Mouse (Mus musculus) MEL (cell line): ENCODE data around the gene Ier3. TPM values are rescaled to one million over a fixed set of nuclear protein-coding genes. Genes with fewer than 3 reads are reported as not detected.
A peak's percentile ranks its signal among the peaks of the same experiment; 100 is the strongest.

ENCODE experiments used
- DNase-seq: peaks from one replicate; pipeline ENCODE4 v3.0.0; 2011; ENCODE audit warnings: low read depth, low spot score
- H3K27ac ChIP-seq: 2 replicates; pipeline ENCODE4 v1.5.1; 2012; ENCODE audit warnings: low read depth, mild to moderate bottlenecking, control low read depth, low read length, moderate library complexity; ENCODE audit not compliant: control insufficient read depth
- H3K27me3 ChIP-seq, 2 experiments: fragments of 150-350 bp in 1 of 2; sonication (generic) in 1 of 2; 2 replicates each; pipeline ENCODE4 v1.6.1; 2012; ENCODE audit warnings: low read length in 2 of 2, mild to moderate bottlenecking in 2 of 2, improper control_type of control experiment in 1 of 2, moderate library complexity in 1 of 2; ENCODE audit not compliant: insufficient read depth in 2 of 2, control insufficient read depth in 1 of 2
- H3K36me3 ChIP-seq, 2 experiments: 2 replicates each; pipeline ENCODE4 v1.6.1; 2012 to 2014; ENCODE audit warnings: low read length in 2 of 2, improper control_type of control experiment in 1 of 2, inconsistent platforms in 1 of 2, mild to moderate bottlenecking in 1 of 2; ENCODE audit not compliant: insufficient read depth in 2 of 2, control insufficient read depth in 1 of 2
- H3K4me1 ChIP-seq, 2 experiments: fragments of 150-350 bp in 1 of 2; sonication (generic) in 1 of 2; 2 replicates each; pipeline ENCODE4 v1.6.1; 2012; ENCODE audit warnings: low read length in 2 of 2, improper control_type of control experiment in 1 of 2, mild to moderate bottlenecking in 1 of 2; ENCODE audit not compliant: insufficient read depth in 2 of 2, control insufficient read depth in 1 of 2
- H3K4me3 ChIP-seq, 2 experiments: fragments of 150-350 bp in 1 of 2; sonication (generic) in 1 of 2; 2 replicates each; pipeline ENCODE4 v1.5.1; 2012; ENCODE audit warnings: low read depth in 2 of 2, low read length in 2 of 2, mild to moderate bottlenecking in 2 of 2, moderate library complexity in 2 of 2, control low read depth in 1 of 2, improper control_type of control experiment in 1 of 2; ENCODE audit not compliant: control insufficient read depth in 1 of 2, insufficient read depth in 1 of 2
- H3K79me2 ChIP-seq: 2 replicates; pipeline ENCODE4 v1.6.1; 2012; ENCODE audit warnings: mild to moderate bottlenecking, low read length, moderate library complexity; ENCODE audit not compliant: control insufficient read depth, poor library complexity, insufficient read depth
- H3K9ac ChIP-seq: 2 replicates; pipeline ENCODE4 v1.6.1; 2012; ENCODE audit warnings: low read depth, mild to moderate bottlenecking, control low read depth, low read length, moderate library complexity; ENCODE audit not compliant: control insufficient read depth, poor library complexity, severe bottlenecking
- H3K9me3 ChIP-seq: fragments of 150-350 bp; sonication (generic); replicated peaks from 2 replicates; pipeline ENCODE4 v1.6.1; 2012; ENCODE audit warnings: mild to moderate bottlenecking, low read length, improper control_type of control experiment, moderate library complexity; ENCODE audit not compliant: insufficient read depth
- BHLHE40 ChIP-seq: IDR thresholded peaks from 2 replicates; pipeline ENCODE4 v1.6.1; 2012; ENCODE audit warnings: low read depth, mild to moderate bottlenecking, inconsistent platforms, low read length, improper control_type of control experiment, borderline replicate concordance
- CHD1 ChIP-seq: IDR thresholded peaks from 2 replicates; pipeline ENCODE4 v1.6.1; 2012; ENCODE audit warnings: low read depth, mild to moderate bottlenecking, inconsistent platforms, low read length, improper control_type of control experiment
- CTCF ChIP-seq, 3 experiments: IDR thresholded peaks in 2 of 3; conservative IDR thresholded peaks in 1 of 3; 2 replicates each; pipeline ENCODE4 v1.5.1; 2011 to 2012; ENCODE audit warnings: low read length in 3 of 3, low read depth in 2 of 3, mild to moderate bottlenecking in 2 of 3, improper control_type of control experiment in 1 of 3, inconsistent platforms in 1 of 3, mixed read lengths in 1 of 3, moderate library complexity in 1 of 3; ENCODE audit not compliant: control insufficient read depth in 1 of 3, insufficient read depth in 1 of 3, poor library complexity in 1 of 3, severe bottlenecking in 1 of 3
- E2F4 ChIP-seq: IDR thresholded peaks from 2 replicates; pipeline ENCODE4 v1.6.1; 2011; ENCODE audit warnings: low read depth, low read length, improper control_type of control experiment, borderline replicate concordance
- ELF1 ChIP-seq: IDR thresholded peaks from 2 replicates; pipeline ENCODE4 v1.6.1; 2014; ENCODE audit warnings: low read depth, mild to moderate bottlenecking, inconsistent platforms, low read length, improper control_type of control experiment, moderate library complexity
- EP300 ChIP-seq, 2 experiments: IDR thresholded peaks; 2 replicates each; pipeline ENCODE4 v1.6.1; 2011; ENCODE audit warnings: improper control_type of control experiment in 2 of 2, low read length in 2 of 2, low read depth in 1 of 2, mild to moderate bottlenecking in 1 of 2
- ETS1 ChIP-seq: IDR thresholded peaks from 2 replicates; pipeline ENCODE4 v1.6.1; 2012; ENCODE audit warnings: low read depth, mild to moderate bottlenecking, inconsistent platforms, low read length, improper control_type of control experiment, moderate library complexity
- GABPA ChIP-seq: IDR thresholded peaks from 2 replicates; pipeline ENCODE4 v1.6.1; 2012; ENCODE audit warnings: low read depth, mild to moderate bottlenecking, inconsistent platforms, low read length, improper control_type of control experiment, moderate library complexity
- HCFC1 ChIP-seq: IDR thresholded peaks from 2 replicates; pipeline ENCODE4 v1.6.1; 2012; ENCODE audit warnings: low read depth, mild to moderate bottlenecking, inconsistent platforms, low read length, improper control_type of control experiment, moderate library complexity
- JUND ChIP-seq: IDR thresholded peaks from 2 replicates; pipeline ENCODE4 v1.6.1; 2011; ENCODE audit warnings: low read depth, mild to moderate bottlenecking, improper control_type of control experiment, low read length
- MAX ChIP-seq: IDR thresholded peaks from 2 replicates; pipeline ENCODE4 v1.6.1; 2011; ENCODE audit warnings: low read length, improper control_type of control experiment
- MAZ ChIP-seq: IDR thresholded peaks from 2 replicates; pipeline ENCODE4 v1.6.1; 2012; ENCODE audit warnings: low read depth, mild to moderate bottlenecking, inconsistent platforms, low read length, improper control_type of control experiment
- MEF2A ChIP-seq: IDR thresholded peaks from 2 replicates; pipeline ENCODE4 v1.6.1; 2014; ENCODE audit warnings: low read depth, mild to moderate bottlenecking, inconsistent platforms, low read length, improper control_type of control experiment; ENCODE audit not compliant: poor library complexity, insufficient replicate concordance, severe bottlenecking; ENCODE audit errors: extremely low read depth
- MXI1 ChIP-seq: IDR thresholded peaks from 2 replicates; pipeline ENCODE4 v1.6.1; 2011; ENCODE audit warnings: mild to moderate bottlenecking, low read depth, low read length, improper control_type of control experiment
- MYB ChIP-seq: IDR thresholded peaks from 2 replicates; pipeline ENCODE4 v1.6.1; 2011; ENCODE audit warnings: mild to moderate bottlenecking, low read depth, low read length, improper control_type of control experiment
- MYC ChIP-seq: IDR thresholded peaks from 2 replicates; pipeline ENCODE4 v1.6.1; 2011; ENCODE audit warnings: low read depth, mild to moderate bottlenecking, low read length, improper control_type of control experiment, moderate library complexity
- NRF1 ChIP-seq: IDR thresholded peaks from 2 replicates; pipeline ENCODE4 v1.6.1; 2014; ENCODE audit warnings: low read depth, mild to moderate bottlenecking, inconsistent platforms, low read length, improper control_type of control experiment, moderate library complexity; ENCODE audit not compliant: poor library complexity, insufficient read depth, severe bottlenecking
- POLR2A ChIP-seq, 2 experiments: IDR thresholded peaks; 2 replicates each; pipeline ENCODE4 v1.6.1; 2011 to 2012; ENCODE audit warnings: low read length in 2 of 2, mild to moderate bottlenecking in 2 of 2, control low read depth in 1 of 2, improper control_type of control experiment in 1 of 2, low read depth in 1 of 2, moderate library complexity in 1 of 2; ENCODE audit not compliant: control insufficient read depth in 1 of 2, insufficient read depth in 1 of 2, poor library complexity in 1 of 2
- RAD21 ChIP-seq: IDR thresholded peaks from 2 replicates; pipeline ENCODE4 v1.6.1; 2011; ENCODE audit warnings: mild to moderate bottlenecking, low read depth, low read length, improper control_type of control experiment
- RCOR1 ChIP-seq: IDR thresholded peaks from 2 replicates; pipeline ENCODE4 v1.6.1; 2012; ENCODE audit warnings: low read depth, mild to moderate bottlenecking, inconsistent platforms, low read length, improper control_type of control experiment
- SIN3A ChIP-seq: IDR thresholded peaks from 2 replicates; pipeline ENCODE4 v1.6.1; 2012; ENCODE audit warnings: low read length, improper control_type of control experiment, inconsistent platforms
- SMC3 ChIP-seq: IDR thresholded peaks from 2 replicates; pipeline ENCODE4 v1.6.1; 2011; ENCODE audit warnings: low read depth, low read length, improper control_type of control experiment
- TAL1 ChIP-seq: IDR thresholded peaks from 2 replicates; pipeline ENCODE4 v1.6.1; 2012; ENCODE audit warnings: mild to moderate bottlenecking, inconsistent platforms, low read length, moderate library complexity, mixed read lengths
- TBP ChIP-seq: IDR thresholded peaks from 2 replicates; pipeline ENCODE4 v1.8.0; 2011; ENCODE audit warnings: low read depth, low read length, improper control_type of control experiment
- UBTF ChIP-seq: IDR thresholded peaks from 2 replicates; pipeline ENCODE4 v1.6.1; 2012; ENCODE audit warnings: low read depth, mild to moderate bottlenecking, inconsistent platforms, low read length, improper control_type of control experiment, moderate library complexity, borderline replicate concordance; ENCODE audit not compliant: insufficient read depth
- USF1 ChIP-seq: IDR thresholded peaks from 2 replicates; pipeline ENCODE4 v1.6.1; 2014; ENCODE audit warnings: low read depth, mild to moderate bottlenecking, inconsistent platforms, low read length, improper control_type of control experiment, moderate library complexity
- USF2 ChIP-seq, 2 experiments: IDR thresholded peaks; 2 replicates each; pipeline ENCODE4 v1.6.1; 2011 to 2012; ENCODE audit warnings: improper control_type of control experiment in 2 of 2, low read length in 2 of 2, borderline replicate concordance in 1 of 2, inconsistent platforms in 1 of 2, low read depth in 1 of 2, mild to moderate bottlenecking in 1 of 2; ENCODE audit not compliant: insufficient read depth in 1 of 2
- ZC3H11A ChIP-seq: IDR thresholded peaks from 2 replicates; pipeline ENCODE4 v1.6.1; 2012; ENCODE audit warnings: low read depth, mild to moderate bottlenecking, inconsistent platforms, low read length, improper control_type of control experiment
- ZKSCAN1 ChIP-seq: IDR thresholded peaks from 2 replicates; pipeline ENCODE4 v1.6.1; 2012; ENCODE audit warnings: low read depth, mild to moderate bottlenecking, inconsistent platforms, low read length, improper control_type of control experiment, moderate library complexity
- ZMIZ1 ChIP-seq: IDR thresholded peaks from 2 replicates; pipeline ENCODE4 v1.6.1; 2012; ENCODE audit warnings: low read depth, mild to moderate bottlenecking, inconsistent platforms, low read length, improper control_type of control experiment, moderate library complexity
- ZNF384 ChIP-seq: IDR thresholded peaks from 2 replicates; pipeline ENCODE4 v1.6.1; 2012; ENCODE audit warnings: low read depth, mild to moderate bottlenecking, inconsistent platforms, low read length, improper control_type of control experiment
- polyA plus RNA-seq, 2 experiments: library from polyadenylated mRNA; stranded (reverse) in 1 of 2; unstranded in 1 of 2; fragments of >175 nt in 1 of 2; fragments of >200 nt in 1 of 2; gene quantifications; 2 replicates each; pipeline versions ENCODE4 v1.2.1 to v1.2.4; 2012; ENCODE audit warnings: low replicate concordance in 2 of 2, low read depth in 1 of 2; ENCODE audit not compliant: insufficient read length in 2 of 2, insufficient read depth in 1 of 2, missing spikeins in 1 of 2
- total RNA-seq: library from RNA; depleted of rRNA; stranded (reverse); fragments of 300-350 nt; gene quantifications from 2 replicates; pipeline ENCODE4 v1.2.3, GENCODE M21; 2012

Ier3 gene
- total and polyA plus RNA-seq, 3 experiments = 5.5 to 12.2 TPM; not detected in 1

DNA sequence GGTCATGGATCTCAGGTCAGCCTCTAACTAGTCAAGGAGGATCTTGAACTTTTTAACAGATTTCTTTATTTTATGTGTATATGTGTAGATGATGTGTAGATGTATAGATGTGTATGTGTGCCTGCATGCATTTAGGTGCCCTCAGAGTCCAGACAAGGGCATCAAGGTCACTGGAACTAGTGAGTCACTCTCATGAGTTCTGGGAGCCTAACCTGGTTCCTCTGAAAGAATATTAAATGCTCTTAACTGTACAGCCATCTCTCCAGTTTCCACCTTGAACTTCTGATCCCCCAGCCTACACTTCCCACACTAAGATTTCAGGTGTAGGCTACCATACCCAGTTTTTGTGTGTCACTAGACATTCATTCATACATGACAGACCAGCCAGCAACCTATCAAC, 34.0 kb upstream of the Ier3 start:
- no peak for DNase-seq
- H3K4me1 ChIP-seq = peaks cover 3 to 17% of the 10 kb centered on the region in 2 experiments
- no peaks in the 10 kb centered on the region for H3K27me3 ChIP-seq
- TF ChIP-seq ELF1 = no peak
- TF ChIP-seq RCOR1 = no peak
- no peak for TF ChIP-seq ZC3H11A
- no peak for TF ChIP-seq USF2 (IDR thresholded peaks at IDR 0.05; ENCODE audit: borderline replicate concordance in 1 of 2, insufficient read depth in 1 of 2, low read depth in 1 of 2, low read length in 2 of 2)
- no peak overlapping the region for H3K27ac ChIP-seq
- no peaks in the 10 kb centered on the region for H3K9me3 ChIP-seq
- no peaks in the 10 kb centered on the region for H3K79me2 ChIP-seq
- H3K4me3 ChIP-seq = no peak overlapping the region
- no peak overlapping the region for H3K9ac ChIP-seq
- peaks cover 0 to 6% of the 10 kb centered on the region in 2 experiments; a peak in 2 of 4 replicates for H3K36me3 ChIP-seq

DNA sequence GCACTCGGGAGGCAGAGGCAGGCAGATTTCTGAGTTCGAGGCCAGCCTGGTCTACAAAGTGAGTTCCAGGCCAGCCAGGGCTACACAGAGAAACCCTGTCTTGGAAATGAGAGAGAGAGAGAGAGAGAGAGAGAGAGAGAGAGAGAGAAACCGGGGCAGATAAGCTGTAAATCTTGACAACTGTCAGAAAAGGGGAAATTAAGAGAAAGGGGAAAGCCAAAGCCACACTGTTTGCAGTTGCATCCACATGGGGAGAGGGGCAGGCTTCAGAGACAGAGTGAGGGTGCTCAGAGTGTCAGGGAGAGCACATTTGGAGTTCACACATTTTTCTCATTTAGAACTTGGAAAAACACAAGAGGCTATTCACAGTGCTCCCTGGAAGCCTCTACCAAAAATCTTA, 33.5 kb upstream of the Ier3 start:
- Histone ChIP-seq H3K9ac (no peak overlapping the region), H3K79me2 (no peaks in the 10 kb centered on the region), H3K4me3 (no peak overlapping the region), H3K27me3 (no peaks in the 10 kb centered on the region), H3K27ac (no peak overlapping the region), H3K4me1 (peaks cover 5 to 17% of the 10 kb centered on the region in 2 experiments), H3K36me3 (peaks cover 0 to 9% of the 10 kb centered on the region in 2 experiments; a peak in 2 of 4 replicates), H3K9me3 (no peaks in the 10 kb centered on the region)
- DNase-seq = peak; percentile 80
- TF ChIP-seq TBP = no peak
- TF ChIP-seq SIN3A = peak; percentile 86
- no peak for TF ChIP-seq TAL1
- TF ChIP-seq UBTF = no peak
- TF ChIP-seq CTCF (IDR thresholded peaks at IDR 0.05 in 2 of 3, conservative IDR thresholded peaks at IDR 0.05 in 1 of 3; ENCODE audit: control insufficient read depth in 1 of 3, insufficient read depth in 1 of 3, low read depth in 2 of 3, low read length in 3 of 3, poor library complexity in 1 of 3, severe bottlenecking in 1 of 3) = no peak
- TF ChIP-seq NRF1 = no peak
- 0 out of 2 replicates have a peak, but pooled peaks have one; percentile 7 for TF ChIP-seq ZNF384
- TF ChIP-seq RCOR1 = peak; percentile 95
- TF ChIP-seq E2F4 = no peak
- TF ChIP-seq USF1 = no peak
- TF ChIP-seq ZMIZ1 = 0 out of 2 replicates have a peak, but pooled peaks have one; percentile 42
- TF ChIP-seq ETS1 = peak; percentile 79
- peak; percentile 76; the same call in 1 of the 2 replicates for TF ChIP-seq MYC
- TF ChIP-seq RAD21 = no peak
- peak; percentile 72; the same call in 1 of the 2 replicates for TF ChIP-seq MAZ
- no peak for TF ChIP-seq MEF2A
- peak; percentile 50; the same call in 1 of the 2 replicates for TF ChIP-seq MYB
- peak; percentile 99 for TF ChIP-seq JUND
- 0 out of 2 replicates have a peak, but pooled peaks have one; percentile 18 for TF ChIP-seq SMC3
- no peak for TF ChIP-seq GABPA
- peak; percentile 66; the same call in 1 of the 2 replicates for TF ChIP-seq MXI1
- TF ChIP-seq BHLHE40 = peak; percentile 37; the same call in 1 of the 2 replicates
- peak; percentile 73 to 85 for TF ChIP-seq EP300 (IDR thresholded peaks at IDR 0.05; ENCODE audit: low read depth in 1 of 2, low read length in 2 of 2)
- TF ChIP-seq USF2 (IDR thresholded peaks at IDR 0.05; ENCODE audit: borderline replicate concordance in 1 of 2, insufficient read depth in 1 of 2, low read depth in 1 of 2, low read length in 2 of 2) = no peak
- TF ChIP-seq CHD1 = no peak
- peak; percentile 52; the same call in 1 of the 2 replicates for TF ChIP-seq MAX
- TF ChIP-seq HCFC1 = peak; percentile 55
- TF ChIP-seq POLR2A (IDR thresholded peaks at IDR 0.05; ENCODE audit: control insufficient read depth in 1 of 2, insufficient read depth in 1 of 2, low read depth in 1 of 2, low read length in 2 of 2, poor library complexity in 1 of 2) = no peak
- 0 out of 2 replicates have a peak, but pooled peaks have one; percentile 15 for TF ChIP-seq ZKSCAN1
